Mouse (Mus musculus) ovary, postnatal 14 days (tissue): ENCODE measurements around the gene Acads.
"Not testable (repeated sequence)": the region's sequence is repeated elsewhere in the genome, so short reads cannot be mapped to it uniquely, and the experiment has no call there.

Experiments used
- DNase-seq: peaks from one replicate; pipeline ENCODE4 v3.0.0; 2022; ENCODE audit warnings: low spot score

The Acads gene

GRCm38 (mm10) chr5:115124690-115125089, 5.5 kb upstream of the Acads start:
- DNase-seq: no peak

- no peak for DNase-seq
Observed at GRCm38 (mm10) chr5:115120978-115121377, 1.8 kb upstream of the Acads start.

- DNase-seq: no peak
Observed at GRCm38 (mm10) chr5:115117467-115117866, 1.7 kb downstream of the Acads start.

GRCm38 (mm10) chr5:115116426-115116825, 2.7 kb downstream of the Acads start:
- no peak for DNase-seq

- no peak for DNase-seq
Observed at GRCm38 (mm10) chr5:115114501-115114900, 4.6 kb downstream of the Acads start.

- no peak for DNase-seq
Observed at GRCm38 (mm10) chr5:115113244-115113643, 5.9 kb downstream of the Acads start.

GRCm38 (mm10) chr5:115111156-115111555, 8.0 kb downstream of the Acads start:
- no peak for DNase-seq

GRCm38 (mm10) chr5:115103253-115103652, 15.9 kb downstream of the Acads start:
- DNase-seq: not testable (repeated sequence)

- no peak for DNase-seq
Observed at GRCm38 (mm10) chr5:115102231-115102630, 16.9 kb downstream of the Acads start.

- no peak for DNase-seq
Observed at GRCm38 (mm10) chr5:115100473-115100872, 18.7 kb downstream of the Acads start.

- no peak for DNase-seq
Observed at GRCm38 (mm10) chr5:115099991-115100390, 19.2 kb downstream of the Acads start.

GRCm38 (mm10) chr5:115099530-115099929, 19.6 kb downstream of the Acads start:
- DNase-seq: no peak

- no peak for DNase-seq
Observed at GRCm38 (mm10) chr5:115098195-115098594, 21.0 kb downstream of the Acads start, which contains the start of gene Gm10401. Gene Gm10401 (minus strand): TSS chr5:115098295.

- DNase-seq: no peak
Observed at GRCm38 (mm10) chr5:115091776-115092175, 27.4 kb downstream of the Acads start.

- DNase-seq: no peak
Observed at GRCm38 (mm10) chr5:115091015-115091414, 28.1 kb downstream of the Acads start.

GRCm38 (mm10) chr5:115089592-115090268, 29.4 kb downstream of the Acads start:
- no peak for DNase-seq

- DNase-seq: no peak
Observed at GRCm38 (mm10) chr5:115085675-115086074, 33.5 kb downstream of the Acads start.

GRCm38 (mm10) chr5:115083492-115083891, 35.7 kb downstream of the Acads start:
- DNase-seq: no peak

GRCm38 (mm10) chr5:115081636-115082035, 37.5 kb downstream of the Acads start:
- no peak for DNase-seq

GRCm38 (mm10) chr5:115076144-115076901, 42.8 kb downstream of the Acads start:
- peak; percentile 56 for DNase-seq

- DNase-seq: no peak
Observed at GRCm38 (mm10) chr5:115074749-115075148, 44.4 kb downstream of the Acads start.

- DNase-seq: not testable (repeated sequence)
Observed at GRCm38 (mm10) chr5:115073306-115073705, 45.8 kb downstream of the Acads start.

GRCm38 (mm10) chr5:115072143-115072542, 47.0 kb downstream of the Acads start:
- DNase-seq: no peak
